Mouse (Mus musculus) lung, postnatal 14 days (tissue): ENCODE results near the gene Tesmin.
A peak's percentile ranks its signal among the peaks of the same experiment; 100 is the strongest.

Experiments
- DNase-seq: peaks from one replicate; pipeline ENCODE4 v3.0.0; 2021

Gene Tesmin

GRCm38 (mm10) chr19:3388629-3389057, at the start of gene Tesmin:
Tesmin (plus strand) TSS chr19:3388857.
- peak; percentile 85 for DNase-seq

- no peak for DNase-seq
Observed at GRCm38 (mm10) chr19:3339187-3339586, 49.5 kb upstream of the Tesmin start.

GRCm38 (mm10) chr19:3341021-3341420, 47.6 kb upstream of the Tesmin start:
- no peak for DNase-seq

- DNase-seq: no peak
Observed at GRCm38 (mm10) chr19:3343929-3344328, 44.7 kb upstream of the Tesmin start.

GRCm38 (mm10) chr19:3344636-3345544, 43.8 kb upstream of the Tesmin start:
- no peak for DNase-seq

GRCm38 (mm10) chr19:3347784-3348183, 40.9 kb upstream of the Tesmin start:
- no peak for DNase-seq

- peak; percentile 84 for DNase-seq
Observed at GRCm38 (mm10) chr19:3353415-3354111, 35.1 kb upstream of the Tesmin start.

GRCm38 (mm10) chr19:3355096-3355495, 33.6 kb upstream of the Tesmin start:
- DNase-seq: peak; percentile 45

GRCm38 (mm10) chr19:3356516-3356915, 32.1 kb upstream of the Tesmin start:
- DNase-seq: no peak

GRCm38 (mm10) chr19:3357620-3358019, 31.0 kb upstream of the Tesmin start:
- DNase-seq: no peak

- no peak for DNase-seq
Observed at GRCm38 (mm10) chr19:3359841-3360588, 28.6 kb upstream of the Tesmin start.

- no peak for DNase-seq
Observed at GRCm38 (mm10) chr19:3363510-3363909, 25.1 kb upstream of the Tesmin start.

- no peak for DNase-seq
Observed at GRCm38 (mm10) chr19:3365089-3365488, 23.6 kb upstream of the Tesmin start.

- DNase-seq: no peak
Observed at GRCm38 (mm10) chr19:3368276-3368675, 20.4 kb upstream of the Tesmin start.

GRCm38 (mm10) chr19:3373380-3373779, 15.3 kb upstream of the Tesmin start:
- no peak for DNase-seq

- no peak for DNase-seq
Observed at GRCm38 (mm10) chr19:3374028-3374427, 14.6 kb upstream of the Tesmin start.

- DNase-seq: peak; percentile 70
Observed at GRCm38 (mm10) chr19:3375945-3376495, 12.6 kb upstream of the Tesmin start.

- peak; percentile 62 for DNase-seq
Observed at GRCm38 (mm10) chr19:3376966-3377715, 11.5 kb upstream of the Tesmin start.

- DNase-seq: peak; percentile 12
Observed at GRCm38 (mm10) chr19:3378614-3379013, 10.0 kb upstream of the Tesmin start.

GRCm38 (mm10) chr19:3388061-3388460, 596 bp upstream of the Tesmin start:
- no peak for DNase-seq

- peak; percentile 94 for DNase-seq
Observed at GRCm38 (mm10) chr19:3389089-3389488, 432 bp downstream of the Tesmin start.

GRCm38 (mm10) chr19:3392384-3392783, 3.7 kb downstream of the Tesmin start:
- DNase-seq: no peak
